Mouse (Mus musculus) midbrain, embryonic 12.5 days (tissue): ENCODE results near the gene Ttc8. TPM values are rescaled to one million over a fixed set of nuclear protein-coding genes. Genes with fewer than 3 reads are reported as not detected.

ENCODE experiments used
- polyA plus RNA-seq: library from polyadenylated mRNA; unstranded; fragments of >200 nt; fragmentation: Nextera tagmentation; extraction: Ambion mirVana; gene quantifications from 2 replicates; pipeline ENCODE4 v1.2.1, GENCODE M21; 2016

Gene Ttc8
- polyA plus RNA-seq, 1 experiment from 2014 or later: 47.1 TPM

Other genes with a start within 250 kb of the Ttc8 start
- 9.3 and 9.8 TPM in 2 replicates for gene Ptpn21, start 183.2 kb upstream of the Ttc8 start, polyA plus RNA-seq
- 157 and 161 TPM in 2 replicates for gene Zc3h14, start 173.6 kb upstream of the Ttc8 start, polyA plus RNA-seq
- gene Eml5, start 19.1 kb upstream of the Ttc8 start, polyA plus RNA-seq: 36.0 and 41.0 TPM in 2 replicates